Mouse (Mus musculus): ENCODE results near the gene Fam102b. TPM values are rescaled to one million over a fixed set of nuclear protein-coding genes. Genes with fewer than 3 reads are reported as not detected.

The Fam102b gene
- total RNA-seq (2023) = 1 to 10 TPM; 7.2 to 9.3 TPM

GRCm38 (mm10) chr3:109027515-109027987 lies at the start of gene Fam102b:
Gene Fam102b, minus strand, starts transcription at chr3:109027607.

GRCm38 (mm10) chr3:108940001-108940633 lies 87.3 kb downstream of the Fam102b start, which contains the start of gene Gm9857:
Gene Gm9857, minus strand, starts transcription at chr3:108940445.

GRCm38 (mm10) chr3:108939573-108939972 lies 87.8 kb downstream of the Fam102b start, which contains the start of gene Henmt1:
Gene Henmt1, plus strand, starts transcription at chr3:108939873.

Other genes with a start within 250 kb of the Fam102b start
- 10 to 100 TPM; 86.8 to 97.6 TPM for gene Stxbp3, start 187.1 kb downstream of the Fam102b start, total RNA-seq (2023)
- gene Fndc7, start 137.6 kb downstream of the Fam102b start, total RNA-seq (2023) = 1 to 10 TPM; 1.4 to 2.1 TPM
- gene Prpf38b, start 115.9 kb downstream of the Fam102b start, total RNA-seq (2023) = 100 to 1,000 TPM; 250 to 251 TPM
- not detected for gene Henmt1, start 87.7 kb downstream of the Fam102b start, total RNA-seq (2023)
- not detected for gene Gm9857, start 87.2 kb downstream of the Fam102b start, total RNA-seq (2023)
- not detected for gene Slc25a54, start 52.9 kb upstream of the Fam102b start, total RNA-seq (2023)
- 1 to 10 TPM; 3.8 to 4.5 TPM for gene Slc25a24, start 95.5 kb upstream of the Fam102b start, total RNA-seq (2023)

Measured in B cell, adult 67 days (primary cell).